Mouse (Mus musculus) thymus, adult 2 months (tissue): ENCODE data around the gene Wdcp. TPM values are rescaled to one million over a fixed set of nuclear protein-coding genes. Genes with fewer than 3 reads are reported as not detected.
A peak's percentile ranks its signal among the peaks of the same experiment; 100 is the strongest.
"Not testable (repeated sequence)": the region's sequence is repeated elsewhere in the genome, so short reads cannot be mapped to it uniquely, and the experiment has no call there.

Source experiments
- DNase-seq: peaks from one replicate; pipeline ENCODE4 v3.0.0; 2021
- H3K27ac ChIP-seq: fragments of 200-500 bp; 2 replicates; pipeline ENCODE4 v1.5.1; 2012; ENCODE audit warnings: low read length, control low read depth; ENCODE audit not compliant: control insufficient read depth, insufficient read depth
- H3K27me3 ChIP-seq: fragments of 200-500 bp; 2 replicates; pipeline ENCODE4 v1.6.1; 2012; ENCODE audit warnings: mild to moderate bottlenecking, low read length, moderate library complexity, mixed read lengths; ENCODE audit not compliant: control insufficient read depth, insufficient read depth
- H3K36me3 ChIP-seq: fragments of 200-500 bp; 2 replicates; pipeline ENCODE4 v1.6.1; 2012; ENCODE audit warnings: mild to moderate bottlenecking, low read length, moderate library complexity; ENCODE audit not compliant: control insufficient read depth, insufficient read depth
- H3K4me1 ChIP-seq: fragments of 200-500 bp; replicated peaks from 2 replicates; pipeline ENCODE4 v1.6.1; 2012; ENCODE audit warnings: low read length; ENCODE audit not compliant: control insufficient read depth, insufficient read depth
- H3K4me3 ChIP-seq: fragments of 200-500 bp; 2 replicates; pipeline ENCODE4 v1.5.1; 2012; ENCODE audit warnings: mild to moderate bottlenecking, low read length, control low read depth, moderate library complexity; ENCODE audit not compliant: control insufficient read depth, insufficient read depth
- CTCF ChIP-seq: fragments of 200-500 bp; IDR thresholded peaks from 2 replicates; pipeline ENCODE4 v1.5.1; 2012; ENCODE audit warnings: mild to moderate bottlenecking, control low read depth, low read length, moderate library complexity, borderline replicate concordance; ENCODE audit not compliant: control insufficient read depth, poor library complexity, insufficient read depth; ENCODE audit errors: extremely low read depth
- POLR2A ChIP-seq: fragments of 200-500 bp; IDR thresholded peaks from 2 replicates; pipeline ENCODE4 v1.6.1; 2012; ENCODE audit warnings: mild to moderate bottlenecking, low read length, control low read depth, moderate library complexity; ENCODE audit not compliant: control insufficient read depth, poor library complexity, insufficient read depth; ENCODE audit errors: extremely low read depth
- WGBS: fragments of 180-500 bp; shearing (Covaris S2); methylation state at CpG from one replicate; pipeline ENCODE4 v1.1.7; 2018; 5-methylcytosine and 5-hydroxymethylcytosine counted together
- polyA plus RNA-seq: library from polyadenylated mRNA; depleted of rRNA; stranded (reverse); fragments of >200 nt; gene quantifications from 2 replicates; pipeline ENCODE4 v1.2.3, GENCODE M21; 2012; rRNA removed

The Wdcp gene
- 9.8 and 10.9 TPM in 2 replicates for polyA plus RNA-seq

DNA sequence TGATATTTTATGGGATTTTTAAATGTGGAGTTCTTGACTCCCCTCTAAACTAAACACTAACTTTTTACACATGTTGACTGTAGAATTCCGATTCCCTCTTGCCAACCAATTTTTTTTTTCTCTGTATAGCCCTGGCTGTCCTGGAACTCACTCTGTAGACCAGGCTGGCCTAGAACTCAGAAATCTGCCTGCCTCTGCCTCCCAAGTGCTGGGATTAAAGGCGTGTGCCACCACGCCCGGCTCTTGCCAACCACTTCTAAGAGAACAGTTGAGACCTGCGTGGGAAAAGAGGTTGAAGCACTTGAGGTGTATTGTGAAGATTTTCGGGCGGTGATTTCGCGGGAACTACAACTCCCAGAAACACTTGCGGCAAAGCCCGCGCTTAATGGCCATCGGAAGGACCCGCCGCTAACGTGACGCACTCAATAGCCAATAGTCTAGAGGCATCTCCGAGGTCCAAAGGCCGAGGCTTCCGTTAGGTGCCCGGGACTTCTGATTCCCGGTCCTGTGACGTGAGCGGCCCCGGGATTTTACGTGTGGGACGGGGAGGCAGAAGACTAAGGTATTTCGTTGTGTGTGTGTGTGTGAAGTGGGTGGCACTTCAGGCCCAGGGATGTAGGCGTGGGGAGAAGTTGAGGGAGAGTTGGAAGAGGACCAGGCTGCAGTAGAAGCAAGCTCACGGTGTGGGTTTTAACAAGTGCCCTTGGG lies at the start of gene Wdcp:
Gene Wdcp, plus strand, starts transcription at position 414 of the 708 bp plus-strand sequence.
- Histone ChIP-seq H3K4me1 (peaks cover 6% of the 10 kb centered on the region), H3K27me3 (peaks cover 12% of the 10 kb centered on the region; the same call in 1 of the 2 replicates), H3K4me3 (peak within 1 kb of the TSS; percentile 70), H3K27ac (no peak within 1 kb of the TSS), H3K36me3 (no peaks in the 10 kb centered on the region)
- 0 out of 2 replicates have a peak, but pooled peaks have one; percentile 47 for TF ChIP-seq CTCF
- no peak for TF ChIP-seq POLR2A
- WGBS = 2% methylated on average over 30 of the region's 30 CpGs
- DNase-seq = peak; percentile 86

DNA sequence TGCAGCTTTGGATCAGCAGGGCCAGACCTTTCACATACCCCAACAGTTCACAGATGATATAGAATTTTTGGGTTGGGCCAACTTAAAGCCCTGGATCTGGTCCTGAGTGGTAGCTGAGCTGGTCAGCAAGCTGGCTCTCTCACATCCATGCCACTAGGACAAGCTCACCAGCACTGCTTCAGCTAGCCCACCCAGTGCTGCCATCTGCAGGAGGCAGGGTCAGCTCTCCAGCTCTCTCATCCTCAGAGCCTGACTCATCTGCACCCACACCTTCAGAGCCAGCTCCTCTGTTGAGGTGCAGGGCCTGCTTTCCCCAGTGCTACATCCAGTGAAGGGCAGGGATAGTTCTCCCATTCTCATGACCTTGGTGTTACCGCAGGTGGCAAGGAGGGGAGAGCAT lies 49.4 kb upstream of the Wdcp start:
- no peak overlapping the region for H3K27ac ChIP-seq
- H3K27me3 ChIP-seq = no peaks in the 10 kb centered on the region
- no peaks in the 10 kb centered on the region for H3K4me1 ChIP-seq
- TF ChIP-seq POLR2A = no peak
- no peak for TF ChIP-seq CTCF
- 83% methylated on average over 1 of the region's 1 CpGs for WGBS
- no peak overlapping the region for H3K4me3 ChIP-seq
- DNase-seq = peak; percentile 29
- H3K36me3 ChIP-seq = no peaks in the 10 kb centered on the region

DNA sequence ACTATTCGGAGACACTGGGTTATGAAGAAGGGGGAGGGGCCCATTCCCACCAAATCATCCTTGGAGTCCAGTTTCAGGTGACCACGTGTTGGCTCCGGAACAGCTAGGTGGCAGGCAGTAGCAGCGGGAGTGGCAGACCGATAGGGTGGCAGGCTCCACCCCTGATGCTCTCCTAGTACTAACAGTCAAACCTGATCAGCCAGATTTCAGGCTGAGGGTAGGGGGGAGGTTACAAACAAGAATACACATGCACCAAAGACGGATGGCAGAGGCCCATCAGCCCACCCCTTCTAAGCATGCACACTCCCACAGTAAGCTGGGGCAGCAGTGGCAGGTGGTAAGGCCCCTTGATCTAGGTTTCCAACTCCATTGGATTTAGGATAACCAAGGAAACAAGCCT lies 45.6 kb upstream of the Wdcp start:
- H3K4me1 ChIP-seq, H3K4me3 ChIP-seq, H3K36me3 ChIP-seq, H3K27ac ChIP-seq, H3K27me3 ChIP-seq, DNase-seq: not testable (repeated sequence)
- 84% methylated on average over 6 of the region's 6 CpGs for WGBS

DNA sequence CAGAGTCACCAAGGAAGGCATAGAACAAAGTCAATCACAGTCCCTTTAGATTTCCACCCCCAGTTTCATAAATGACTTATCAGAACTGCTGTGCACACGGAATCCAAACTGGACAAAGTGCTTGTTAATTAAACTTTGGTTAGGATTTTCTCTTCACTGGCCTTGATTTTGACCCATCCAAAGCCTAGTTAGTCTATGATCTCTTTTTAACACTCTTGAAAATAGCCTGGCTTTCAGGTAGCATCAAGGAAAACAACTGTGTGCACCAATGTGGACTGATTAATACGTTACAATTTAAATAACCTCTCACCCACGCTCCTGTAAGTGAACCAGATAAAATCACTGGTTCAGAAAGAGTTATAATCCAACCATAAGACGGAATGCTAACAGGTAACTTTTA lies 32.1 kb upstream of the Wdcp start:
- H3K27me3 ChIP-seq = no peaks in the 10 kb centered on the region
- DNase-seq = no peak
- no peak overlapping the region for H3K27ac ChIP-seq
- TF ChIP-seq CTCF (no peak), POLR2A (no peak)
- no peaks in the 10 kb centered on the region for H3K4me1 ChIP-seq
- no peak overlapping the region for H3K4me3 ChIP-seq
- 91% methylated on average over 4 of the region's 4 CpGs for WGBS
- H3K36me3 ChIP-seq = no peaks in the 10 kb centered on the region

DNA sequence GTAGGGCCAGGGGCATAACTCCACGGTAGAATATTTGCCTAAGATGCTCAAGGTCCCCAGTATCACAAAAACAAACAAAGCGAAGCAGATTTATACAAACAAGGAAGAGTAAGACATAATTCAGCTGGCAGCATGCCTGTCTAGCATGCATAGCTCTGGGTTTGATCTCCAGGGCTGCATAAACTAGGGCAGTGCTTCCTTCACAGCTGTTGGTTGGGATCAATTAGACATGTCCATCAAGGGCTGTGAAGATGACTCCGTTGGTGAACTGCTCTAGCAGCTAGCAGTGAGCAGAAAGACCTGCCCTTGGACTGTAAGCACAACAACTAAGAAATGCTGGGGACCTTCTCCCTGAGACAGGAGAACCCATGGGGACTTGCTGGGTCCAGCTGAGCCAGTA lies 31.4 kb upstream of the Wdcp start:
- DNase-seq = no peak
- WGBS = 76% methylated on average over 3 of the region's 3 CpGs
- no peaks in the 10 kb centered on the region for H3K4me1 ChIP-seq
- no peak for TF ChIP-seq CTCF
- TF ChIP-seq POLR2A = no peak
- H3K27me3 ChIP-seq = no peaks in the 10 kb centered on the region
- no peak overlapping the region for H3K27ac ChIP-seq
- H3K4me3 ChIP-seq = no peak overlapping the region
- H3K36me3 ChIP-seq = no peaks in the 10 kb centered on the region

DNA sequence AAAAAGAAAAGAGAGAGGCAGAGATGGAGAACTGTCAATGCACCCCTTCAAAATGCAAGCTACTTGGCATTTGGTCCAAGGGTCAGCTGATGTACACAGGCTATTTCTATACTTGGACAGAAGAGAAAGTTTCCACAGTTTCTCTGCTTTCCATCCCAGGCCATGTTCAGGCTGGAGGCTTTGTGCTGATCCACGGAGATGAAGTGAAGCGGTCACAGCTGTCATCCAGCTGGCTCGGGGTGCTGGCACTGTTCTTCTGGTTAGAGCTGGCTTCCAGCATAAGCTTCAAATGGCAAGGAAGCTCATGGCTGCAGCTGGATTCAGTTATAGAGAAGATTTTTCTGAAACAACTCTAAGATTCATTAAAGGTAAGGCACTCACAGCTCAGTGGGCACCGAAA lies 29.5 kb upstream of the Wdcp start:
- no peaks in the 10 kb centered on the region for H3K27me3 ChIP-seq
- no peak overlapping the region for H3K4me3 ChIP-seq
- H3K36me3 ChIP-seq = no peaks in the 10 kb centered on the region
- TF ChIP-seq POLR2A (no peak), CTCF (no peak)
- 96% methylated on average over 4 of the region's 4 CpGs for WGBS
- DNase-seq = no peak
- no peak overlapping the region for H3K27ac ChIP-seq
- peaks cover 2% of the 10 kb centered on the region; the same call in 1 of the 2 replicates for H3K4me1 ChIP-seq

DNA sequence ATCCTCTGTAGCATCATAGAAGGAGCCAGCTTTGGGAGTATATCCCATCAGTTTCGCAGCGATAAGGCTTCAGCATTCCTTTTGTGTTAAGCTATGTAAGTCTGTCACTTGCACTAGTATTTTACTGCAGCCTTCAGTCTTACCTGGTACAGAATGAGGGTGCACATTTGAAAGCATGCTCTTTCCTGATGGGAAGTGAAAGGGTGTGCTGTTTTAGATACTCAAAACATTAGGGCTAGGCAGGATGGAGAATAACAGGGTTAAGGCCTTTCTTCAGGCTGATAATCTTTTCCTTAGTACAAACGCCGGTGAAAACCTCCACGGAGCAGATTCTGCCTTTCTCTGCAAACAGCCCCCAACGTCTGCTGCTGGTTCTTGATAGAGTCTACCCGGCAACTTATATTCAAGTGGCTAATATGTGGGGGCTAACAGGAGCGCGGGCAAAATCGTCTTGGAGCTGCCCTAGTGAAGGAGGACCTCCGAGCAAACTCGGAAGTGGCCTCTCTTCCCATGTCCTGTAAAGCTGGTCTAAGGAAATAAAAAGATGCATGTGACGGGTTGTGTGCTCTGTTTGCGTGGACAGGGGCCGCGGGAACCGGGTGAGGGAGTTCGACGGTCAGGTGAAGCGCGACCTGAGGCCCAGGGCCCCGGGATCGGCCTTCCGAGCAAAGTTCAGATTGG lies 26.3 kb upstream of the Wdcp start:
- Histone ChIP-seq H3K27me3 (no peaks in the 10 kb centered on the region), H3K4me3 (peak overlapping the region; percentile 87), H3K36me3 (peaks cover 11% of the 10 kb centered on the region), H3K27ac (peak overlapping the region; percentile 32; the same call in 1 of the 2 replicates), H3K4me1 (peaks cover 2% of the 10 kb centered on the region; the same call in 1 of the 2 replicates)
- WGBS = 8% methylated on average over 24 of the region's 24 CpGs
- TF ChIP-seq POLR2A (no peak), CTCF (no peak)
- DNase-seq = no peak
